Mouse (Mus musculus): ENCODE results near the gene Nacad. TPM values are rescaled to one million over a fixed set of nuclear protein-coding genes. Genes with fewer than 3 reads are reported as not detected.

Nacad gene
- polyA plus RNA-seq, 1 experiment: 54.1 TPM

- Histone ChIP-seq H3K4me1 (ENCODE audit: control insufficient read depth, insufficient read depth, low read length) (no peaks in the 10 kb centered on the region), H3K4me3 (ENCODE audit: insufficient read depth, low read length) (0 out of 2 replicates have a peak overlapping the region, but pooled peaks have one; percentile 13), H3K27ac (ENCODE audit: insufficient read depth, low read length) (peak overlapping the region; percentile 40; the same call in 1 of the 2 replicates)
- TF ChIP-seq CTCF (IDR thresholded peaks at IDR 0.05; ENCODE audit: extremely low read depth, insufficient read depth, low read length) (no peak), POLR2A (IDR thresholded peaks at IDR 0.05; ENCODE audit: extremely low read depth, insufficient read depth, low read length) (peak; percentile 20; the same call in 1 of the 2 replicates)
These were observed 7.5 kb downstream of the Nacad start for GRCm38 (mm10) chr11:6598191-6598889.

GRCm38 (mm10) chr11:6597523-6597922, 8.3 kb downstream of the Nacad start:
- H3K27ac ChIP-seq (ENCODE audit: insufficient read depth, low read length): no peak overlapping the region
- no peaks in the 10 kb centered on the region for H3K4me1 ChIP-seq (ENCODE audit: control insufficient read depth, insufficient read depth, low read length)
- TF ChIP-seq POLR2A (IDR thresholded peaks at IDR 0.05; ENCODE audit: extremely low read depth, insufficient read depth, low read length): no peak
- TF ChIP-seq CTCF (IDR thresholded peaks at IDR 0.05; ENCODE audit: extremely low read depth, insufficient read depth, low read length): no peak

GRCm38 (mm10) chr11:6596616-6597015, 9.2 kb downstream of the Nacad start:
- Histone ChIP-seq H3K4me1 (ENCODE audit: control insufficient read depth, insufficient read depth, low read length) (no peaks in the 10 kb centered on the region), H3K4me3 (ENCODE audit: insufficient read depth, low read length) (no peak overlapping the region), H3K27ac (ENCODE audit: insufficient read depth, low read length) (no peak overlapping the region)
- TF ChIP-seq POLR2A (IDR thresholded peaks at IDR 0.05; ENCODE audit: extremely low read depth, insufficient read depth, low read length): 0 out of 2 replicates have a peak, but pooled peaks have one; percentile 7
- no peak for TF ChIP-seq CTCF (IDR thresholded peaks at IDR 0.05; ENCODE audit: extremely low read depth, insufficient read depth, low read length)

More at GRCm38 (mm10) chr11:6597523-6597922, 8.3 kb downstream of the Nacad start:
- H3K4me3 ChIP-seq (ENCODE audit: insufficient read depth, low read length): no peak overlapping the region

GRCm38 (mm10) chr11:6596205-6596604, 9.6 kb downstream of the Nacad start:
- TF ChIP-seq CTCF (IDR thresholded peaks at IDR 0.05; ENCODE audit: extremely low read depth, insufficient read depth, low read length): no peak
- TF ChIP-seq POLR2A (IDR thresholded peaks at IDR 0.05; ENCODE audit: extremely low read depth, insufficient read depth, low read length): 0 out of 2 replicates have a peak, but pooled peaks have one; percentile 29
- H3K4me1 ChIP-seq (ENCODE audit: control insufficient read depth, insufficient read depth, low read length): no peaks in the 10 kb centered on the region
- no peak overlapping the region for H3K27ac ChIP-seq (ENCODE audit: insufficient read depth, low read length)
- no peak overlapping the region for H3K4me3 ChIP-seq (ENCODE audit: insufficient read depth, low read length)

GRCm38 (mm10) chr11:6595339-6595738, 10.5 kb downstream of the Nacad start:
- Histone ChIP-seq H3K4me3 (ENCODE audit: insufficient read depth, low read length) (no peak overlapping the region), H3K4me1 (ENCODE audit: control insufficient read depth, insufficient read depth, low read length) (no peaks in the 10 kb centered on the region), H3K27ac (ENCODE audit: insufficient read depth, low read length) (no peak overlapping the region)
- no peak for TF ChIP-seq CTCF (IDR thresholded peaks at IDR 0.05; ENCODE audit: extremely low read depth, insufficient read depth, low read length)
- TF ChIP-seq POLR2A (IDR thresholded peaks at IDR 0.05; ENCODE audit: extremely low read depth, insufficient read depth, low read length): no peak

- Histone ChIP-seq H3K4me3 (ENCODE audit: insufficient read depth, low read length) (no peak overlapping the region), H3K4me1 (ENCODE audit: control insufficient read depth, insufficient read depth, low read length) (no peaks in the 10 kb centered on the region), H3K27ac (ENCODE audit: insufficient read depth, low read length) (no peak overlapping the region)
- no peak for TF ChIP-seq POLR2A (IDR thresholded peaks at IDR 0.05; ENCODE audit: extremely low read depth, insufficient read depth, low read length)
- TF ChIP-seq CTCF (IDR thresholded peaks at IDR 0.05; ENCODE audit: extremely low read depth, insufficient read depth, low read length): no peak
These were observed 11.0 kb downstream of the Nacad start for GRCm38 (mm10) chr11:6594845-6595244.

GRCm38 (mm10) chr11:6593406-6593805, 12.4 kb downstream of the Nacad start:
- H3K4me1 ChIP-seq (ENCODE audit: control insufficient read depth, insufficient read depth, low read length): no peaks in the 10 kb centered on the region
- no peak overlapping the region for H3K4me3 ChIP-seq (ENCODE audit: insufficient read depth, low read length)
- 0 out of 2 replicates have a peak overlapping the region, but pooled peaks have one; percentile 13 for H3K27ac ChIP-seq (ENCODE audit: insufficient read depth, low read length)
- TF ChIP-seq CTCF (IDR thresholded peaks at IDR 0.05; ENCODE audit: extremely low read depth, insufficient read depth, low read length) (no peak), POLR2A (IDR thresholded peaks at IDR 0.05; ENCODE audit: extremely low read depth, insufficient read depth, low read length) (no peak)

GRCm38 (mm10) chr11:6590933-6591675, 14.7 kb downstream of the Nacad start:
- H3K4me1 ChIP-seq (ENCODE audit: control insufficient read depth, insufficient read depth, low read length): no peaks in the 10 kb centered on the region
- no peak overlapping the region for H3K4me3 ChIP-seq (ENCODE audit: insufficient read depth, low read length)
- no peak overlapping the region for H3K27ac ChIP-seq (ENCODE audit: insufficient read depth, low read length)
- TF ChIP-seq CTCF (IDR thresholded peaks at IDR 0.05; ENCODE audit: extremely low read depth, insufficient read depth, low read length) (no peak), POLR2A (IDR thresholded peaks at IDR 0.05; ENCODE audit: extremely low read depth, insufficient read depth, low read length) (no peak)

- H3K4me3 ChIP-seq (ENCODE audit: insufficient read depth, low read length): no peak overlapping the region
These were observed 16.0 kb downstream of the Nacad start for GRCm38 (mm10) chr11:6589838-6590237.

More at GRCm38 (mm10) chr11:6589838-6590237, 16.0 kb downstream of the Nacad start:
- Histone ChIP-seq H3K27ac (ENCODE audit: insufficient read depth, low read length) (no peak overlapping the region), H3K4me1 (ENCODE audit: control insufficient read depth, insufficient read depth, low read length) (no peaks in the 10 kb centered on the region)
- TF ChIP-seq CTCF (IDR thresholded peaks at IDR 0.05; ENCODE audit: extremely low read depth, insufficient read depth, low read length) (no peak), POLR2A (IDR thresholded peaks at IDR 0.05; ENCODE audit: extremely low read depth, insufficient read depth, low read length) (no peak)
